Mouse (Mus musculus): ENCODE results near the gene Vmn1r139. TPM values are rescaled to one million over a fixed set of nuclear protein-coding genes. Genes with fewer than 3 reads are reported as not detected.
"Not testable (repeated sequence)": the region's sequence is repeated elsewhere in the genome, so short reads cannot be mapped to it uniquely, and the experiment has no call there.

Vmn1r139 gene
- not detected for polyA plus RNA-seq (2021)

DNA sequence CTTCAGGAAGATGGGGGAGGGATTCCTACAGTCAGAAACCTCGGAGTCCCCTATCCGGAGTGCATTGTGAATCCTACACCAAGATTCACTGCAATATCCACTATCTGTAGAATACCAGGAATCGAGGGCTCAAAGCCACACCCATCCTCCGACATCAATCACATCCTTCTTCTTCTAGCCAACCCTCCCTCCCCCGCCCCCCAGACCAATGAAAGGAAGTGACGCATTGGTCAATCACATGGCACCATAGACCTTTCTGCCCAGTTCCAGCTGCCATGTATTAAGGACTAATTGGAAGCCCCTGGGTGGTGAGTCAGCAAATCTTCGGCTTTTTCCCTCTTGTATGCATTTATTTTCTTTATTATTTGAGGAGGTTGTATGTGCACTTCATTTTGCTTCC lies at the start of gene Vmn1r139:
Gene Vmn1r139 (plus strand): TSS at position 301 of the 400 bp plus-strand sequence.
- DNase-seq (ENCODE audit: low read depth, low spot score); in situ Hi-C loops (cut with MboI; ENCODE audit: low pct_unique_long_range_greater_than_20kb); ATAC-seq; H3K27me3 ChIP-seq; CTCF ChIA-PET; POLR2A ChIA-PET: not testable (repeated sequence)

DNA sequence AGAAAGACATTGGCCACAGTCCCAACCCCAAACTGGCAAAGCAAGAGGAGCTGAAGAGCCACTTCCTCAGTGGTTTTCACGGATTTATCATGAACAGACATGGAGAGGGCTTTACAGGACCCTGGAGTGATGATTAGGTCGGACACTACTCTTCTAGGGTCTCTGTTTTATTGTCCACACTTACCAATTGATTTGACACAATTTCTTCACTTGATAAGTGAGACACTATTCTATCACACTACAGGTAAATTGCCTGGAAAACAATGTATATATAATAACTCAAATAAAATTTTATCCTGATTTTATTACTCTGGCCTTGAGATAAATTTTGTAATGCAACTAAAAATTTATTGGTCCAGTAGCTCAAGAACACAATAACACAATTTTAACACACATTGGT lies 40.1 kb upstream of the Vmn1r139 start, which contains the start of gene Vmn1r138:
Gene Vmn1r138 (minus strand): TSS at position 101 of the 400 bp plus-strand sequence.
- POLR2A ChIA-PET, ATAC-seq: not testable (repeated sequence)

DNA sequence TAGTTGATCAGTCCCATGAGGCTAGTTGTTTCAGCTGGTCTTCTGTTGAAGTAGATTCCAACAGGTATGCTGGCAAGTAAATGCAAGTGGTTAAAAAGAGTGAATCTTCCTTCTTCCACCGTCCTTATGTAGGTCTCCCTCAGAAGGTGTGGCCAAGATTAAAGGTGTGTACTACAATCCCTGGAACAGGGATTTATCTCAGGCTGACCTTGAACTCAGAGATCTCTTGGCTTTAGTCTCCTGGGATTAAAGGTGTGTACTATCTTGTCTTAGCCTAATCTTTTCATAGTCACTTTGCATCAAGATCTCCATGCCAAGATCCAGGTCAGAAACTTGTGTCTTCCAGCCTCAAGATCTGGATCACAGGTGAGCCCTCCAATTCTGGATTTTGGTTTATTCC lies 12.7 kb upstream of the Vmn1r139 start, which contains the start of gene Gm6176:
Gene Gm6176 (minus strand): TSS at position 101 of the 400 bp plus-strand sequence.
- H3K27me3 ChIP-seq; ATAC-seq; in situ Hi-C loops (cut with MboI; ENCODE audit: low pct_unique_long_range_greater_than_20kb); POLR2A ChIA-PET; CTCF ChIA-PET; DNase-seq (ENCODE audit: low read depth, low spot score): not testable (repeated sequence)

More for the DNA sequence above, 40.1 kb upstream of the Vmn1r139 start, which contains the start of gene Vmn1r138:
- DNase-seq (ENCODE audit: low read depth, low spot score); in situ Hi-C loops (cut with MboI; ENCODE audit: low pct_unique_long_range_greater_than_20kb); CTCF ChIA-PET; H3K27me3 ChIP-seq: not testable (repeated sequence)

DNA sequence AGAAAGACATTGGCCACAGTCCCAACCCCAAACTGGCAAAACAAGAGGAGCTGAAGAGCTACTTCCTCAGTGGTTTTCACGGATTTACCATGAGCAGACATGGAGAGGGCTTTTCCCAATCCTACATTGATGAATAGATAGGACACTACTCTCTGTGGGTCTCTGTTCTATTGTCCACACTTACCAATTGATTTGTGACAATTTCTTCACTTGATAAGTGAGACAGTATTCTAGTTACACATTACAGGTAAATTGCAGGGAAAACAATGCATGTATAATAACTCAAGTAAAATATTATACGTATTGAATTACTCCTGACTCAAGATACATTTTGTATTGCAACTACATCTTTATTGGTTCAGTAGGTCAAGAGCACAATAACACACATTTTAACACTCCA lies 49.3 kb downstream of the Vmn1r139 start, which contains the start of gene Gm16451:
Gene Gm16451 (minus strand): TSS at position 101 of the 400 bp plus-strand sequence.
- ATAC-seq; CTCF ChIA-PET; DNase-seq (ENCODE audit: low read depth, low spot score); POLR2A ChIA-PET; in situ Hi-C loops (cut with MboI; ENCODE audit: low pct_unique_long_range_greater_than_20kb); H3K27me3 ChIP-seq: not testable (repeated sequence)

DNA sequence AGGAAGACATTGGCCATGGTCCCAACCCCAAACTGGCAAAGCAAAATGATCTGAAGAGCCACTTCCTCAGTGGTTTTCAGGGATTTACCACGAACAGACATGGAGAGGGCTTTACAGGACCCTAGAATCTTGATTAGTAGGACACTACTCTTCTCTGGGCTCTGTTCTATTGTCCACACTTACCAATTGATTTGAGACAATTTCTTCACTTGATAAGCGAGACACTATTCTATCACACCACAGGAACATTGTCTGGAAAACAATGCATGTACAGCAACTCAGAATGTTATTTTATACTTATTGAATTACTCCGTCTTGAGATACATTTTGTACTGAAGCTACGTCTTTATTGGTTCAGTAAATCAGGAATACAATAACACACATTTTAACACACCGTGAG lies 65.8 kb downstream of the Vmn1r139 start, which contains the start of gene Gm10666:
Gene Gm10666 (minus strand): TSS at position 101 of the 400 bp plus-strand sequence.
- in situ Hi-C loops (cut with MboI; ENCODE audit: low pct_unique_long_range_greater_than_20kb); POLR2A ChIA-PET: not testable (repeated sequence)

More for the DNA sequence above, 65.8 kb downstream of the Vmn1r139 start, which contains the start of gene Gm10666:
- DNase-seq (ENCODE audit: low read depth, low spot score); H3K27me3 ChIP-seq; CTCF ChIA-PET; ATAC-seq: not testable (repeated sequence)

Other genes with a start within 250 kb of the Vmn1r139 start
- gene Vmn1r135, start 236.7 kb upstream of the Vmn1r139 start, polyA plus RNA-seq (2021) = not detected
- not detected for gene Gm5725, start 224.8 kb upstream of the Vmn1r139 start, polyA plus RNA-seq (2021)
- gene Gm5891, start 147.8 kb upstream of the Vmn1r139 start, polyA plus RNA-seq (2021) = not detected
- gene Vmn1r137, start 74.5 kb upstream of the Vmn1r139 start, polyA plus RNA-seq (2021) = not detected
- gene Vmn1r138, start 40.2 kb upstream of the Vmn1r139 start, polyA plus RNA-seq (2021) = not detected
- gene Gm6176, start 12.8 kb upstream of the Vmn1r139 start, polyA plus RNA-seq (2021) = not detected
- not detected for gene Gm16451, start 49.2 kb downstream of the Vmn1r139 start, polyA plus RNA-seq (2021)
- not detected for gene Gm10666, start 65.7 kb downstream of the Vmn1r139 start, polyA plus RNA-seq (2021)
- not detected for gene Vmn1r142, start 95.0 kb downstream of the Vmn1r139 start, polyA plus RNA-seq (2021)
- not detected for gene Vmn1r143, start 120.3 kb downstream of the Vmn1r139 start, polyA plus RNA-seq (2021)
- not detected for gene Gm8653, start 132.2 kb downstream of the Vmn1r139 start, polyA plus RNA-seq (2021)
- not detected for gene Gm8453, start 160.4 kb downstream of the Vmn1r139 start, polyA plus RNA-seq (2021)

Data from Patski (cell line).